Mouse (Mus musculus) T-cell, adult 2 months (primary cell): ENCODE results near the gene Zfp936.
"Not testable (repeated sequence)": the region's sequence is repeated elsewhere in the genome, so short reads cannot be mapped to it uniquely, and the experiment has no call there.

Experiments
- DNase-seq: peaks from one replicate; pipeline ENCODE4 v3.0.0; 2022; ENCODE audit warnings: low spot score

The Zfp936 gene

DNA sequence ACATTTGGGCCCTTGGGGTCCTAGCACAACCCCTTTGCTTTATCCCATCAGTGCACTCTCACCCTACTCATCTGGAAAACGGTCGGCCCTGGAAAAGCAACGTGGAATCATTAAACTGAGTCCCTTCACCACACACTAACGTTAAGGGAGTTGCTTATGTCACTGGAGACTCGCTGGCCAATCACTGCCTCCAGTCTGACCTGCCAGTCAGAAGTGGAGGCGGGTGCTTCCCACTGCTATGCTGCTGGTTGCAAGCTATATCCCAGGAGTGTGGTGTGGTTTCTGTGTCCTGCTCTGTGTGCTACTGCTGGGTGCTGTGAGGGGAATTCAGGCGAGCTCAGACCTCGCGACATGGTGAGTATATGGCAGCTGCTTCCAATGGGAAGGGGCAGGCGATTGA is at the start of gene Zfp936:
Gene Zfp936, plus strand, starts transcription at position 301 of the 400 bp plus-strand sequence.
- not testable (repeated sequence) for DNase-seq

DNA sequence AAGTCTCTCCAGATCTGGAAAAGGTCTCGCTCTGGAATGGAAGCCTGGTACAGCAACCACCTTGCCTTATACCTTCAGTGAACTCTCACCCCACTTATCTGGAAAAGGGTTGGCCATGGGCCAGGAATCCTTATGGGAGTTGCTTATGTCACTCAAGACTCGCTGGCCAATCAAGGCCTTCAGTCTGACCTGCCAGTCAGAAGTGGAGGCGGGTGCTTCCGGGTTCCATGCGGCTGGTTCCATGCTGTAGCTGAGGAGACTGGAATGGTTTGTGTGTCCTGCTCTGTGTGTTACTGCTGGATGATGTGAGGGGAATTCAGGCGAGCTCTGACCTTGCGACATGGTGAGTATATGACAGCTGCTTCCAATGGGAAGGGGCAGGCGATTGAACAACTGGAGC is 36.2 kb upstream of the Zfp936 start:
- DNase-seq, result no peak

DNA sequence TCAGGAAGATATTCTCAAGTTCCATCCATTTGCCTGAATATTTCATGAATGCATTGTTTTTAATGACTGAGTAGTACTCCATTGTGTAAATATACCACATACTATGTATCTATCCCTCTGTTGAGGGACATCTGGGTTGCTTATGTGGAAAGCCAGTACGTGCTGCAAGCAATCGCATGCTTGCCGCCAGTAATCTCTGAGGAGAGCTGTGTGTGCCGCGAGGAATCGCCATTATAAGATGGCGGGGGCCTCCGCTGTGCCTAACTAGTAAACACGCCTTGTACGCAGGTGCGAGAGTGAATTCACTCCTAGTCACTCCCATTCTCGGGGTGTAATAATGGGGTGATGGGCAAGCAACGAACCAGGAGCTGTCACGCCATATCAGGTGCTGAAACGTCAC is 14.7 kb downstream of the Zfp936 start:
- not testable (repeated sequence) for DNase-seq

GRCm38 (mm10) chr7:43164121-43164520 is 50.1 kb downstream of the Zfp936 start:
- not testable (repeated sequence) for DNase-seq

- not testable (repeated sequence) for DNase-seq
Measured at GRCm38 (mm10) chr7:43167101-43167500, 53.1 kb downstream of the Zfp936 start.

GRCm38 (mm10) chr7:43167811-43168210 is 53.8 kb downstream of the Zfp936 start:
- DNase-seq, result not testable (repeated sequence)

GRCm38 (mm10) chr7:43168212-43168611 is 54.2 kb downstream of the Zfp936 start:
- DNase-seq, result not testable (repeated sequence)

GRCm38 (mm10) chr7:43177003-43177702 is 63.1 kb downstream of the Zfp936 start:
- no peak for DNase-seq

- DNase-seq, result not testable (repeated sequence)
Measured at GRCm38 (mm10) chr7:43213781-43214180, 99.8 kb downstream of the Zfp936 start.
